11 mouse cellular contexts compared by ENCODE assay signal in genomic region chr10:42057746-42058145, GRCm38 (mm10). TPM values are rescaled to one million over a fixed set of nuclear protein-coding genes. Genes with fewer than 3 reads are reported as not detected.
DNase-seq lines count a peak whose midpoint lies in the region; ATAC-seq and TF ChIP-seq lines count a peak whose summit lies in the region.
"Had no signal": no experiment of that assay in that cellular context is flagged by ENCODE, and none has a peak within 500 bp of the region (broad histone marks: within the 10 kb centered on the region; RNA-seq: fewer than 3 reads in every experiment).

No protein-coding gene starts in this region.

- H3K9ac ChIP-seq in kidney, embryonic 16.5 days (replicated peaks; ENCODE audit: low read length): no peak overlapping the region
- H3K9ac ChIP-seq in liver, embryonic 13.5 days: peak overlapping the region; percentile 55

- peak overlapping the region; percentile 43 for H3K4me3 ChIP-seq in erythroblast, embryonic 14.5 days (replicated peaks)
- no peak overlapping the region for H3K4me3 ChIP-seq in kidney, embryonic 16.5 days (ENCODE audit: low read length)
- no peak overlapping the region for H3K4me3 ChIP-seq in bone marrow, adult 2 months (replicated peaks; ENCODE audit: control insufficient read depth, low read depth, low read length)
- peak overlapping the region; percentile 28 for H3K4me3 ChIP-seq in liver, embryonic 13.5 days (replicated peaks)
- H3K4me3 ChIP-seq: forebrain, embryonic 10.5 days had no signal

- H3K27ac ChIP-seq in kidney, embryonic 16.5 days (ENCODE audit: low read length): no peak overlapping the region
- H3K27ac ChIP-seq in bone marrow, adult 2 months (ENCODE audit: control insufficient read depth, insufficient read depth, low read depth, low read length, poor library complexity): peak overlapping the region; percentile 37; the same call in 1 of the 2 replicates
- H3K27ac ChIP-seq in liver, embryonic 13.5 days: peak overlapping the region; percentile 85
- H3K27ac ChIP-seq: hindbrain, postnatal 0 days had no signal

- DNase-seq in kidney, postnatal 14 days: no peak
- DNase-seq in liver, embryonic 13.5 days: no peak
- no peak for DNase-seq in cerebellum, postnatal 10 days
- DNase-seq in right cerebral cortex, adult 18-20 months: no peak
- DNase-seq: midbrain, embryonic 14.5 days had no signal

- TF ChIP-seq POLR2A in bone marrow, adult 2 months (IDR thresholded peaks at IDR 0.05; ENCODE audit: borderline replicate concordance, control insufficient read depth, low read depth, low read length): no peak

- H3K27me3 ChIP-seq in erythroblast, embryonic 14.5 days (ENCODE audit: control insufficient read depth): peaks cover 3% of the 10 kb centered on the region; the same call in 1 of the 2 replicates
- no peaks in the 10 kb centered on the region for H3K27me3 ChIP-seq in kidney, embryonic 16.5 days (ENCODE audit: insufficient read depth, low read length)
- no peaks in the 10 kb centered on the region for H3K27me3 ChIP-seq in liver, embryonic 13.5 days

- no peak for TF ChIP-seq CTCF in bone marrow, adult 2 months (IDR thresholded peaks at IDR 0.05; ENCODE audit: control insufficient read depth, insufficient read depth, low read length)

- peak overlapping the region; percentile 30; the same call in 1 of the 2 replicates for H3K4me2 ChIP-seq in kidney, embryonic 16.5 days (replicated peaks; ENCODE audit: low read depth, low read length)
- H3K4me2 ChIP-seq in liver, embryonic 13.5 days: peak overlapping the region; percentile 62

- peaks cover 5% of the 10 kb centered on the region for H3K9me3 ChIP-seq in erythroblast, embryonic 14.5 days (ENCODE audit: control insufficient read depth, low read length)
- H3K9me3 ChIP-seq in kidney, embryonic 16.5 days (ENCODE audit: low read length): no peaks in the 10 kb centered on the region
- no peaks in the 10 kb centered on the region for H3K9me3 ChIP-seq in liver, embryonic 13.5 days (replicated peaks)
- H3K9me3 ChIP-seq: forebrain, embryonic 10.5 days had no signal

- peaks cover 4% of the 10 kb centered on the region; the same call in 1 of the 2 replicates for H3K36me3 ChIP-seq in erythroblast, embryonic 14.5 days (ENCODE audit: control insufficient read depth)
- no peaks in the 10 kb centered on the region for H3K36me3 ChIP-seq in kidney, embryonic 16.5 days (ENCODE audit: insufficient read depth, low read length)
- H3K36me3 ChIP-seq in liver, embryonic 13.5 days: no peaks in the 10 kb centered on the region
- H3K36me3 ChIP-seq: forebrain, embryonic 10.5 days had no signal

- no peak for ATAC-seq in erythroblast, adult 5-6 weeks (replicated peaks; ENCODE audit: low FRiP score, poor library complexity, severe bottlenecking)
- no peak for ATAC-seq in kidney, embryonic 16.5 days (ENCODE audit: low FRiP score, low TSS enrichment)
- ATAC-seq in liver, embryonic 13.5 days (ENCODE audit: low read depth): no peak
- ATAC-seq: hindbrain, postnatal 0 days had no signal

- H3K4me1 ChIP-seq in erythroblast, embryonic 14.5 days (ENCODE audit: control insufficient read depth): peaks cover 39% of the 10 kb centered on the region
- peaks cover 6% of the 10 kb centered on the region for H3K4me1 ChIP-seq in kidney, embryonic 16.5 days (ENCODE audit: insufficient read depth, low read length)
- H3K4me1 ChIP-seq in bone marrow, adult 2 months (ENCODE audit: control insufficient read depth, insufficient read depth, low read length): peaks cover 5% of the 10 kb centered on the region; the same call in 1 of the 2 replicates
- peaks cover 36% of the 10 kb centered on the region for H3K4me1 ChIP-seq in liver, embryonic 13.5 days (replicated peaks)

- WGBS in kidney, embryonic 16.5 days: 53% methylated on average over 12 of the region's 12 CpGs
- WGBS in bone marrow, adult 2 months: 9% methylated on average over 12 of the region's 12 CpGs
- 11% methylated on average over 12 of the region's 12 CpGs for WGBS in liver, embryonic 13.5 days (ENCODE audit: insufficient replicate concordance)

RNA-seq across cellular contexts. Expression of gene Armc2, which starts 39.5 kb away (rescaled TPM):
- polyA plus RNA-seq in erythroblast, embryonic 14.5 days (2012): not detected in 2 replicates
- total RNA-seq in erythroblast, adult 5-6 weeks (2015; ENCODE audit: low replicate concordance): not detected in 2 replicates
- not detected in 2 replicates for total RNA-seq in erythroblast, adult 5-6 weeks (2017; ENCODE audit: low replicate concordance)
- 1.4 and 1.8 TPM in 2 replicates for polyA plus RNA-seq in kidney, embryonic 16.5 days (2015; fragmentation: Nextera tagmentation; extraction: Ambion mirVana)
- polyA plus RNA-seq in bone marrow, adult 2 months (2011; ENCODE audit: insufficient read depth, insufficient read length, low replicate concordance, missing spikeins): 0.30 TPM in 1 of 2 replicates, not detected in the other
- polyA plus RNA-seq in liver, embryonic 13.5 days (2015; fragmentation: Nextera tagmentation; extraction: Ambion mirVana): 0.23 and 0.25 TPM in 2 replicates

Comparison
In these comparisons a context has a peak if more than half of its experiments do, and no peak if none do; other contexts are left out.
1. H3K4me3 ChIP-seq: peak in erythroblast, embryonic 14.5 days (single experiment) and liver, embryonic 13.5 days (single experiment); none in kidney, embryonic 16.5 days (single experiment) and bone marrow, adult 2 months (single experiment).